Mouse (Mus musculus): ENCODE data around the gene Numa1. TPM values are rescaled to one million over a fixed set of nuclear protein-coding genes. Genes with fewer than 3 reads are reported as not detected.
A peak's percentile ranks its signal among the peaks of the same experiment; 100 is the strongest.

Numa1 gene
- polyA plus RNA-seq, 1 experiment from 2014 or later, result 74.4 TPM

DNA sequence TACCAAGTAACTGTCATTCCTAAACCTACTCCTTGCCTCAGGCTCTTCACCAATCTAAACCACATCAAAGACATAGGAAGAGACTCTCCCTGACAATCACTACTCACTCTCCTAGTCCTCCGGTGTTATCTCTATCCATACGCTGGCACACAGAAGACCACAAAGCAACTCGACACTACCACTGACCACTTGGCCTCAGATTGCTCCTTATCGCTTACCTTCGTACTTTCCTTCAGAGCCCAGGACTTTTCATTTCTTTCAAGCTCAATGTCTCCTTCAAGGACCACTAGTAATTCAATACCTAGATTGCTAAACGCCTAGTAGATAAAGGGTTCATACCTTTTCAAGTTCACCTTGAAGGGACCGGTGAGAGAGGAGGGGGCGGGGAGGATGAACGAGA lies 130.0 kb downstream of the Numa1 start:
- DNase-seq (ENCODE audit: low spot score) (no peak), ATAC-seq (no peak)
- H3K27me3 ChIP-seq (replicated peaks; ENCODE audit: control insufficient read depth, insufficient read depth, low read length), result no peaks in the 10 kb centered on the region
- no peak overlapping the region for H3K27ac ChIP-seq (ENCODE audit: low read depth, low read length)
- peaks cover 12% of the 10 kb centered on the region; the same call in 1 of the 2 replicates for H3K36me3 ChIP-seq (ENCODE audit: control insufficient read depth, insufficient read depth, low read length)
- peak overlapping the region; percentile 68 for H3K4me3 ChIP-seq (ENCODE audit: low read depth, low read length)
- H3K9ac ChIP-seq (ENCODE audit: low read length), result peak overlapping the region; percentile 74
- no peaks in the 10 kb centered on the region for H3K9me3 ChIP-seq (replicated peaks; ENCODE audit: control insufficient read depth, low read length)
- peaks cover 17% of the 10 kb centered on the region for H3K4me1 ChIP-seq (ENCODE audit: control insufficient read depth, insufficient read depth, low read length)
- WGBS, result 91% methylated on average over 9 of the region's 9 CpGs
- peak overlapping the region; percentile 79 for H3K4me2 ChIP-seq (ENCODE audit: low read length)

Other genes with a start within 250 kb of the Numa1 start
- not detected in 2 replicates for gene Phox2a, start 115.8 kb upstream of the Numa1 start, polyA plus RNA-seq (2014; fragmentation: Nextera tagmentation; extraction: Ambion mirVana)
- 8.2 and 15.3 TPM in 2 replicates for gene Inppl1, start 95.9 kb upstream of the Numa1 start, polyA plus RNA-seq (2014; fragmentation: Nextera tagmentation; extraction: Ambion mirVana)
- gene Folr2, start 76.9 kb upstream of the Numa1 start, polyA plus RNA-seq (2014; fragmentation: Nextera tagmentation; extraction: Ambion mirVana), result 1.1 and 1.8 TPM in 2 replicates
- gene Anapc15, start 70.4 kb upstream of the Numa1 start, polyA plus RNA-seq (2014; fragmentation: Nextera tagmentation; extraction: Ambion mirVana), result 75.0 and 87.6 TPM in 2 replicates
- 26.1 and 30.6 TPM in 2 replicates for gene Folr1, start 63.3 kb upstream of the Numa1 start, polyA plus RNA-seq (2014; fragmentation: Nextera tagmentation; extraction: Ambion mirVana)
- gene Lamtor1, start 28.2 kb upstream of the Numa1 start, polyA plus RNA-seq (2014; fragmentation: Nextera tagmentation; extraction: Ambion mirVana), result 181 and 201 TPM in 2 replicates
- 0.18 and 0.36 TPM in 2 replicates for gene Tomt, start 27.8 kb upstream of the Numa1 start, polyA plus RNA-seq (2014; fragmentation: Nextera tagmentation; extraction: Ambion mirVana)
- 9.6 and 12.9 TPM in 2 replicates for gene Lrrc51, start 216 bp upstream of the Numa1 start, polyA plus RNA-seq (2014; fragmentation: Nextera tagmentation; extraction: Ambion mirVana)
- gene Il18bp, start 84.6 kb downstream of the Numa1 start, polyA plus RNA-seq (2014; fragmentation: Nextera tagmentation; extraction: Ambion mirVana), result 2.0 and 2.9 TPM in 2 replicates
- 33.9 and 35.2 TPM in 2 replicates for gene Rnf121, start 131.4 kb downstream of the Numa1 start, polyA plus RNA-seq (2014; fragmentation: Nextera tagmentation; extraction: Ambion mirVana)
- 19.0 and 23.5 TPM in 2 replicates for gene Xndc1, start 131.4 kb downstream of the Numa1 start, polyA plus RNA-seq (2014; fragmentation: Nextera tagmentation; extraction: Ambion mirVana)
- 0.99 and 1.3 TPM in 2 replicates for gene Xntrpc, start 131.6 kb downstream of the Numa1 start, polyA plus RNA-seq (2014; fragmentation: Nextera tagmentation; extraction: Ambion mirVana)
- not detected in 2 replicates for gene Trpc2, start 149.0 kb downstream of the Numa1 start, polyA plus RNA-seq (2014; fragmentation: Nextera tagmentation; extraction: Ambion mirVana)
- gene Art1, start 167.6 kb downstream of the Numa1 start, polyA plus RNA-seq (2014; fragmentation: Nextera tagmentation; extraction: Ambion mirVana), result 0.30 and 0.56 TPM in 2 replicates
- 0.98 and 1.0 TPM in 2 replicates for gene Art5, start 175.4 kb downstream of the Numa1 start, polyA plus RNA-seq (2014; fragmentation: Nextera tagmentation; extraction: Ambion mirVana)
- not detected in 2 replicates for gene Chrna10, start 182.7 kb downstream of the Numa1 start, polyA plus RNA-seq (2014; fragmentation: Nextera tagmentation; extraction: Ambion mirVana)

Measured in forebrain, embryonic 14.5 days (tissue).